Mouse (Mus musculus) granulocyte monocyte progenitor cell, adult 5-6 weeks (primary cell): ENCODE data around the gene 2010111I01Rik. TPM values are rescaled to one million over a fixed set of nuclear protein-coding genes. Genes with fewer than 3 reads are reported as not detected.

Source experiments
- ATAC-seq: replicated peaks from 2 replicates; pipeline ENCODE4 v1.8.0; 2016; ENCODE audit warnings: mild to moderate bottlenecking, moderate TSS enrichment, inconsistent platforms; ENCODE audit not compliant: poor library complexity, severe bottlenecking
- total RNA-seq, 2 experiments: library from RNA; stranded (forward) in 1 of 2; stranded (reverse) in 1 of 2; fragments of 200-712, 200-1000 nt in 1 of 2; fragments of >200 nt in 1 of 2; fragmentation: Nextera tagmentation in 1 of 2; gene quantifications; 2 replicates each; pipeline ENCODE4 v1.2.3; 2014 to 2017

2010111I01Rik gene
- total RNA-seq, 2 experiments from 2014 or later: 61.9 to 86.8 TPM

DNA sequence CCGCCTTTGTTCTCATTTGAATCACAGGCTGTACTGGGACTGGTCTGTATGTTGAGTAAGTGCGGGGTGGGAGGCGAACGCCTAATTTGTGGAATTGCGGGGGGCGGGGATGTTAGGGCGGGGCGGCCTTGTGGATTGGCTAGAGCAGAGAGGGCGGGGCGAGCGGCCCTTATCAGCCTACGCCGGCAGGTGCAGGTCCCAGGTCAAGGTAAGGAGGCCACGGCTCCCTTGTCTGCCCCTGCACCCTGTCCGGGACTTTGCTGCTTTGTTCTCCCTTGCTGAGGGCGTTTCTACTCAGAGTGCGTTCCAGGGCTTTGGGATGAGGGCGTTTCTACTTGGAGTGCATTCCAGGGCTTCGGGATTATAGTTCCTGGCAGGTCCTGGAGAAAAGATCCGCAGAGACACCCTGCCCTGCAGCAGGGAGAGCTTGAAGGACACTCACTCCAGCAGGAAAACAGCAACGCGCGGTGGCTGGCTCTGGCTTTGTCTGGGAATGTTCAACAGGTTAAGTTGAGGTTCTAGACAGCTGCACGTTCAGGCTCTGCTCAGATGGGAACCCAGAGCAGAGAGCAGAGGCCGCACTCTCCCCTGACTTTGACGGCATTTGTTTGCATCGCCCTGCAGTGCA is 308.0 kb downstream of the 2010111I01Rik start:
- ATAC-seq: no peak

DNA sequence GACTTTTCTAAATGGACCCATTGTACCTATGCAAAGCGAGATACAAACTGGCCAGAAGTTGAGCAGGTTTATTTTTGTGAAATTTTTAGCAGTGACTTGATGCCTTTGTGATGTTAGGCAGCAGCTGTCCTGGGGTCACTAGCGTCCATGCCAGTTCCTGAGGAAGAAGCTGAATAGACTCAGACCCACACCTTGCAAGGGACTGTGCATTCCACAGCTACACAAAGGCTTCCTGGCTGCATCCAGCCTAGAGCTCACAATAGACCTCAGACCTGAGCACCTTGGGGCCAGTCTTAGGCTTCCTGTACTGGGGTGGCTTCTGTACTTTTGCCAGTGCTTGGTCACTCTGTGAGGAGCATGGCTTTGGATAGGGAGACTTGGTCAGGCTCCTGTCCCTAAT is 309.2 kb downstream of the 2010111I01Rik start:
- no peak for ATAC-seq

DNA sequence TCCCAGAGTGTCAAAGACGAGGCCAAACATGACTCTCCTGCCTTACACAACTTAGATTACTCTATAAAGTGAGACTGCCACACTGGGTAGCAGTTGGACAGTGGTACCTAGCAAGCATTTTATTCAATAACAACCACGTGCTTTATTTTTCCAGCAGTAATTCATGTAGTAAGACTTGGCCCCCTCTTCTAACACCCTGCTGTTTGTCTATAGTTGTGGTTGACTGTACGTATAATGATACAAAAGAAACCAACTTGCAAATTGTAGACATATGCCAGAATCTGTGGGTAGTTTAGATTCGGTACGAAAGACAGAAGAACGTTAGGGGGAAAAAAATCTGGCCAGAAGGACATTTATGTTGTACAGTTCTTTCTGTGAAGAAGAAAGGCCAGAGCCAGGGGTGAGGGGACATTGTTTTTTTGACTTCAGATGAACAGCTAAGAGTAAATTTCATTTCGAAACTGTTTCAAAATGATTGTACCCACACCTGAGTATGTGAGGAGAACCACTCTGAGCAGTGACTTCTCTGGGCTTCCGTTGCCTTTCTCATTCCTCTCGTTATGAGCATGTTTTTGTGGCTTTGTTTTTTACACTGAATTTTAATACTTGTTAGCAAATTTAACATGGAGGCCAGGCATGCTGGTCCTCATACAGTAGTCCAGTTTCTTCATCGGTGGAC is 309.9 kb downstream of the 2010111I01Rik start:
- ATAC-seq: no peak

DNA sequence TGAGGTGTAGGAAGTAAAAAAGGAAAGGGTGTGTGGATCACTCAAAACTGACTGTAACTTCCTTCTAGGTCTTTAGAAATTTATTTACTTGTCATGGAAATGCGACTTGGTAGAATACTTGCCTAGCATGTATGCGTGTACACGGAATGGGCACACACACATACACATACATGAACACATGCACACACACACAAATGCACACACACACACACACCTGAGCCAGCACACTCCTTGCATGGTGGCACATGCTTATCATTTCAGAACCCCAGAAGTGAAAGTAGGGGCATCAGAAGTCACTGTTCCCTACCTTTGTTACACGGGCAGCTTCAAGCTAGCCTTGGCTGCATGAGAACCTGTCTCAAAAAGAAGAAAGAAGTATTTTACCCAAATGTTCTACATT is 311.7 kb downstream of the 2010111I01Rik start:
- ATAC-seq: no peak

DNA sequence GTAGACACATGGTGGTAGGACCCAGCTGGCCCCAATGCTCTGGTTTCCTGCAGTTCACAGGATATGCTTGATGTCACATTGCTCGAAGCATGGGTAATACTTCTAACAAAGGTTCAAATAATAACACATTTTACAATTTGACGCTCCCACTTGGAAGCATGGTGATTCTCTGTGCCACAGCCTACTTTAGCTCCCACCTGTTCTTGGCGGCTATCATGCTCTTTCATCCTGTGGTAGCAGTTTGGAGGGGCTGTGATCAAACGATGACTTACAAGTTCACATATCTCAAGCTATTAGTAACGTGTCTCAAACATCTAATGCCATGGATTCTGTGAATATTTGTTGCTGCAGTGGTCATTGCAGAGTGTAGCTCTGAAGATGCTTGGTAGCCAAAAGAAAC is 312.6 kb downstream of the 2010111I01Rik start:
- no peak for ATAC-seq

DNA sequence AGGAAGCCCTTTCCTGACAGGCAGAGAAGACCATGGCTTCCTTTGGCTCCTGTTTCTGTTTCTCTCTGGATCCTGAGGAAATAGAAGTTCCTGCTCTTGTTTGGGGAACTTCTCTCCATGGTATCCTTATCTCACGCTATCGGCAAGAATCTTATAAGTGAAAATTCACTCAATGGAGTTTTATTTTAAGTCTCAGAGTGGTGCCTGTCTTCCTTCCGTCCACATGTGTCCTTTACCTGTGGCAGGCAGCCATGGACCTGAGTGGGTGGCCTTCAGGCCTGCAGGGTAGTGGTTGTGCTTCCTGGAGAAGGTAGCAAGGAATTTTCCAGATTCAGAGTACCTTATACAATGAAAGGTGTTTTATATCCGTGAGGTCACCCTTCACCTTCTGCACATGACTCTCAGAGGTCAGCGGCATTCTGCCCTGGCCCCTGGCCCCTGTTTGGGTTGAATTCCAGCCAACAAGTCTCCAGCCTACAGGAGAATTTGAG is 313.5 kb downstream of the 2010111I01Rik start:
- no peak for ATAC-seq

DNA sequence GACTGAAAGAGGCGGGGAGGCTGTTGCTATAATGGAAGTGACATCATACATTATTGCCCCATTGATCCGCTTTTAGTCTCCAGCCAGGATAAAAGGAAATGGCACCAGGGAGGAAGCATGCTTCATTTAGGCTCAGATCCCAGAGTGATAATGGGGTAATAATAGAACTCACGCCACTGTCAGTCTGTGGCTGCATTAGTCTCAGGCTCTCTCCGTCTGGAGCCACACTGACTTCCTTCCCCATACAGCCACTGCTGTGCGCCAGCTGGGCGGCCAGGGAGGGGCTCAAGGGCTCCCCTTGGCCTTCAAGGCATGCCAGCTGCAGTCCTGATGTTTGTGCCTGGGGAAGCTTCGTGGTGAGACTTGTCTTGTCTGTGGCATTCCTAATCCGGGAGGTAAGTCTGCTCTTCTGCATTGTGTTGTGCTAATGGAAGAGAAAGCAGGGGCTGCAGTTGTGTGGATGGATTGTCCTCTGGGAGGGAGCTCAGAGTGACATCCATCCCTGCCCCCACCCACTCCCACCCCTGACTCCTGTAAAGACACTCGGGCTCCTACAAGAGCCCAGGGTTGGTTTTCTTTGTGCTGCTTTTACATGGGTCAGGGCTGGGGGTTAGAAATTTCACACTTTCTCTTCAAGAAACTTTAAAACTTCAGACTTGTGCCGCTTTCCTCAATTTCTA is 314.2 kb downstream of the 2010111I01Rik start:
- peak; percentile 99 for ATAC-seq

DNA sequence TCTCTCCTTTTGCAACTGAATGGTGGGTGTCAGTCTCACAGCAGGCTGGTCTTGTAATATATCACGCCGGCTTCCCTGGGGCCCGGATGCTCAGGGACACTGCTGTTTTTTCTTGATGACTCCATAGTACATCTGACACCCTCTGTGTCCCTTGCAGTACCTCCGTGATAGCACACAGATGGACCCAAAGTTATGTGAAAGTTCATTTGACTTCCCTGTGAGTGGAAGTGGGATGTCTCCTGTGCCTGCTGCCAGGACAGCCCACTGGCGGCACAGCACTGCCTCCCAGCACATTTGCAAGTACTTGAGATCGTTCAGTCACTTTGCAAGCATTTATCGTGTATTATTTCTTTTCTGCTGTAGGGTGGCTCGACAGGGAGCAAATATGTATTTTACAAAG is 315.1 kb downstream of the 2010111I01Rik start:
- ATAC-seq: no peak

DNA sequence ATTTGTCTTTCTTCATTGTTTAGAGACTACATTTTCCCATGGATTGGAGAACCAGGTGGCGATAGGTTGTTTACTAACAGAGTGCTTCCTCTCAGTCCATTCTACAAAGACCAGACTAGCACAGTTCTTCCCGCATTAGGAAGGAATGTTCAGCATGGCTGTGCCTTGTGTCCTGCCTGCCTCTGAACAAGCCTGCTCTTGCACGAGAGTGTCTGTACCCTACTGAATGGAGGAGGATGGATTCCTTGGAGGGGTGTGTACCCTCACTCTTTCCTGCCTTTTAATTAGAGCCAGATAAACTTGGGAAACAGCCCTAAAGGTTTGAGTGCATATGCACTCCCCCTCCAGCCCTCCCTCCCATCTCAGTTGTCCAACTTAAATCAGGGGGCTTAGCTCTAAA is 315.7 kb downstream of the 2010111I01Rik start:
- ATAC-seq: no peak

DNA sequence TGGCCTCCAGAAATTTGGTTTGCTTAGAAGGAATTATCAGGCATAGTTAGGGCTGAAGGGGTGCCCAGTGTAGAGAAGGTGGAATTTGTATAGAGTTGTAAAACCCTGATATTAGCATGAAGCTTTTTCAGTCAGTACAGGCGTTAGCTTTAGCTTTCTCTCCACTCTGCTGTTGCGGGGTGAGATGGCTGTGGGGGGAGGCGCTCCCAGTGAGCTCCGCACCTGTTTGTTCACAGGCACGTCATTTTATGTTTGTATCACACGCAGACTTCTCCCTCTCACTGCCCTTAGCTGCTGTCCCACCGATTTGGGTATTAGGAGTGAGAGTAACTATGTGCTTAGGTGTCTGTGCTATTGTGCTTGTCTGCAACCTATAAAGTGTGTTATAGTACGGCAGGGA is 316.5 kb downstream of the 2010111I01Rik start:
- no peak for ATAC-seq

DNA sequence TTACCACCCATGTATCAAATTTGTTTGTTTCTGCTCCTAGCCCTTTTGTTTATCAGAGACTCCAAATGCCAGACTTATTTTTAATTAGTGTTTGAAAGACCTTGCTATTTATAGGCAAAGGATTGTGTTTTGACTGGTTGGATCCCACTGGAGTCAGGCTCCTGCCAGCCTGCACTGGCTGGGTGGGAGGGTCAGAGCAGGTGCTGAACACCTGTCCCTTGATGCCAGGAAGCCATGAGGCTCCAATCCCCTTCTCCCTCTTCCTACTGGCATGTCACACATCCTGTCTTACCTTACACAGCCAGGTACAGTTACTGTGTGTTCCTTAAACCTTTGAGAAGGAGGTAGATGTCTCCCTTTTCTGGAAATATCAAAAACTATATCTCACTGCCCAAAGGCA is 318.5 kb downstream of the 2010111I01Rik start:
- ATAC-seq: no peak

DNA sequence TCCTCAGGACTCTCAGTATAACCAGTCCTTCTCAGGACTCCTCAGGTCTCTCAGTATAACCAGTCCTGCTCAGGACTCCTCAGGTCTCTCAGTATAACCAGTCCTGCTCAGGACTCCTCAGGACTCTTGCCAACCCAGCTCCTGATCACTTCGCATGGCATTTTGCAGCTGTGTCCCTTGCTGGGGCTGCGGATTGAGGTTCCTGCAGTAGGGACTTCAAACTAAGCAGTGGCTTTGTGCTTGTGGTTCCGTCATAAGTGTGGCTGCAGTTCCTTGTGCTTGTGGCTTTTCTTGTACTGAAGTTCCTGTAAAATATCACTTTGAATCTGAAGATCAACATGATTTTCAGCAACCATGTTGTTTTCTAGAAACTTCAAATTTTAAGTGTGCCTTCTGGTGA is 320.1 kb downstream of the 2010111I01Rik start:
- no peak for ATAC-seq

DNA sequence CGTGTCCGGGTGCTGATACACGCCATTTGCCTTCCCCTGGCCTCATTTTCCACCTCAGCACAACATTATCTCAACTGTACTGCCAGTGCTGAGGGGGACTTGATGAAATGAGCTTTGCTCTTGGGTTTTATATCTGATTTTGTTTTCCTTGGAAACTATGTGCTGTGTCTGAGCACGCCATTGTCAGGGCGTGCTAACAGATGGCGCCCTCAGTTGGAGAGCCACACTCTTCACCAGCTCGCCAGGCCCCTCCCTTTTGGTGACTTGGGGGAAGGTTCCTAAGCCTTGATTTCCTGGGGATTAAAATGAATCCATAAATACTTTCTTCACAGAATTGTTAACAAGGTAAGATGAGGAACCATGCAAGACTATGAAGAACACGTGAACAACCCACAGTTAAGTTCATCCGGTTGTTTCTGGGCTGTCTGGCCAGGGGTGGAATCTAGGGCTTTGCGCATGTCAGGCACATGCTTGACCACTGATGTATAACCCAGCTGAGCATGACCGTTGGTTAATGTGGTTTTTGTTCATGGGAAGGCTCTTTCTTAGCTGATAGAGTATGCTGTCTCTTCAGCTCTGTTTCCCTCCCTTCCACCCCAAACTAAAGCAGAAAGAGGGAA is 321.9 kb downstream of the 2010111I01Rik start:
- ATAC-seq: no peak

DNA sequence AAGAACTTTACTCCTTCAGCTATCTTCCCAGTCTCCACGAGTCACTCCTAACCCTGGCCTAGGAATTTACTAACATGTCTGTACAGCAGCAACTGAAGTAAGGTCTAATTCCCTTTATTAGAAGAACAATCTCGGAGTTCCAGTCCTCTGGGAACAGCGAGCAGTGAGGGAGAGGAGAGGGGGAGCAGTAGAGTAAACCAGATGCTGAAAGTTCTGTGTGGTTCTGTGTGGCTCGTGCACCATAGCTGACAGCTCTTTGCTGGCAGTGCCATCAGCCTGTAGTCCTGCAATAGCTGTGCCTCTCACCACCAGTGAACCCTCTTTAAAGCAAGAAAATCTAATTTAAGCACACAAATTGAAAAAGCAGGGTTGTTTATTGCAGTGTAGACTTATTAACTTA is 324.5 kb downstream of the 2010111I01Rik start:
- ATAC-seq: no peak

DNA sequence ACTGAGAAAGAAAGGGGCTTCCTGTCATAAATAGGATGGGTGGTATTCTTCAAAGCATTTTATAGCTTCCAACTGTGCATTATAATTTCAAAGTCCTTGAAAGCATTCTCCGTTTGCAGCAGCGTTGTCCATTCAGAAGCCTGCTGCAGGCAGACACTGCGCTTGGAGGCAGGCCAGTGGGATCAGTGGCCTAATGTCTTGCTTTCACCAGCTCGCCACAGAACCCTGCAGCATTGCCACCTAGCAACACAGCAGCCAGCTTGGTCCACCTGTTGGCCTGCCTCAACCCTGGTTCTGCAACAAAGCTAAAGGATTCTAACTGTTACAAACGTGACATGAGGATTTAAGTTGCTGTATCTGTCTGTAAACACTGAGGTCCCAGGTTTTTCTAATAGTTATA is 325.0 kb downstream of the 2010111I01Rik start:
- ATAC-seq: no peak

DNA sequence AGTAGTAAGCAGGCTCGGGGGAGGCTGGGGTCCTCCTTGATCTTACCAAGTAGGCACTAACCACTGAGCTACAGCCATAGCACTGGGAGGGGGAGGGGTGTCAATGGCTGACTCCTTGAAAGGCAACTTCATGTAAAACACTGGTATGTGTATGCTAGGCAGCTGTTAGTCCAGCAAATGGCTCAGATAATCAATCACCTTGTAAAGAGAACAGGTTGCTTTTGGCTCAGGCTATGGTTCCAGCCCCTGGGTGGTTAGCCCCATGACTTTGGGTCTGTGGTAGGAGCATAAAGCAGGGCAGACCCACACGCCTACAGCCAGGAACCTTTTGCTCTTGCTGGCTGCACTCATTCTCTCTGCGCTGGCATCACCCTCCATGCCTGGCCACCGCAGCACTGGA is 325.4 kb downstream of the 2010111I01Rik start:
- ATAC-seq: no peak

DNA sequence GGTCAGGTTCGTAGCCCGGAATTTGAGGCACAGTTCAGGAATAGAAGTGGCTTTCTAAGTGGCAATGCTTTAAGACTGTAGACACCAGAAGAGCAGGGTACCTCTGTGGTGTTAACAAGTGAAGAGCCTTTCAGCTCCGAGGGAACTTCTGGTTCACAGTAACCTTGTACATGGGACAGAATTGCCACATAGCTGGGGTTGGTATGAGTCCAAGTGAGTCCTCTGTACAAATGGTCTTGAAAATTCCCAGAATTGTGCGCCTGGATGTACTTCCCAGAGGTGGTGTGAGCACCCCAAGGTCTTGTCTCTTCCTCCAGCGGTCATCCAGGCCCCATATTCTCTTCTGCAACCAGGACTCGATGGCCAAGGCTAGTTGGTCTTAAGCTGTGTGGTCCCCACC is 326.3 kb downstream of the 2010111I01Rik start:
- no peak for ATAC-seq

DNA sequence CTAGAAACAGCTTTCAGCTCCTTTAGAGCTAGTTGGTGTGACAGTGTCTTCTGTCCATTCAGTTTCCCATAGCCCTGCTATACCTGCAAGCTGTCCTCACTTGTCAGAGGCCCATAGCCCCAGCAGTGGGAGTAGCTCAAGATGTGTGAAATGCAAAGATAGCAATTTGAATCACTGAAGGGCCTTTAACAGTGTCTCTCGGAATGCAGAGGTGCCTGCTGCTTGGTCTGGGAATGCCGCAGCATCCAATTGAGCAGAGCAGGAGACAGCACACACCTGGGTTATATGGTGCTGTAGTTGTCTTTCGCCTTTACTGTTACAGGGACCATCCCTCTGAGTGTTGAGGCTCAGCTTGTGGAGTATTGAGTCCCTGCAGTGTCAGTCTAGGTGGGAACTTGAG is 329.0 kb downstream of the 2010111I01Rik start:
- no peak for ATAC-seq

DNA sequence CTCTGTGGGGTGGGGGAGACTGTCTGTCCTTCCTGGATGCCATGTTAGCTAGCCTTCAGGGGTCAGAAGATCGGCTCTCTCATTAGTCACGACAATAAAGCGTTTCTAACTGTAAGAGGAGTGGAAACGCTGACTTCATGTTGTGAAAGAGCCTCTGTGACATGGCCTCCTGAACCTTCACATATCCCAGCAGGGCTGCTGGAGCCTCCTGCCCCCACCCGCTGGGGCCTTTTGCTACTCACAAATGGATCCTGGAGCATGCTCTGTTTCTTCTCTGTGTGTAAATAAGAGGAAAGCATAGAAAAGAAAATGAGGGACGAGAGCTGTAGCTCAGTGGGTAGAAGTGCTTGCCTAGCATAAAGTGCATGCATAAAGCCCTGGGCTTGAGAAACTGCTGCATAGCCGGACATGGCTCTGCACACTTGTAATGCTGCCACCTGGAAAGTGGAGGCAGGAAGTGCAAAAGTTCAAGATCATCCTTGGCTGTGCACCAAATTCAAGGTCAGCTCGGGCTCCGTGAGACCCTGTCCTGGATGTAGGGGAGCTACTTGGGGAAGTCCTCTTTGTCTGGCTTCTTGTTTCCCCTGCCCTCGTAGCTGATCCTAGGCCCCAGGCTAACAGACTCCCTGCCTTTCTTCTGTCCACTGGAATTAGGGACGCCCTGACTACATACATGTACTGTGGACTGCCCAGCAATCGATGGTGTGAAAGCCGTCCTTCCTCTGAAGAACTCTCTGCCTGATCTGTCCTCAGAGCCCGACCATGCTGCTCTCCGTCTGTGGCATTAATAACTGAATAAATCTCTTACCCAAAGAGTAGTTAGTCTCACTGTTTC is 329.9 kb downstream of the 2010111I01Rik start:
- ATAC-seq: no peak

DNA sequence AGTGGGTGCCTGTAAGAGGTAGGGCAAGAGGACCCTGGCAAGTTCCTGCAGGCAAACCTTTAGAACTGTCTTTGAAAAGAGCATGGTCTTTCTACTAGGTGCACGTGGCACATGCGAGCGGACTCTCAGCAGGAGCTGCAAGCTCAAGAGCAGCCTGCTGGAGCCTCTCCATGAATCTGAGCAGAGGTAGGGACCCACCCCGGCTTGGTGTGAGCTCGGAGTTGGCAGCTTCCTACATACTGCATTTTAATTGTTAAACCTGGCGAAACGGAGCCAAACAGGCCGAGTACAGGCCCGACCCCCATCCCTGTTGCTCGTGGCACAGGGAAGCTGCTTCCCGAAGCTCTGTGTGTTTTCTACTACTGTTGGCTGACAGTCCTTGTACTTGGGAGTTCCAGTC is 331.6 kb downstream of the 2010111I01Rik start:
- no peak for ATAC-seq
